Mouse (Mus musculus) liver, postnatal 0 days (tissue): ENCODE data around the gene Dusp7.

Source experiments
- CTCF ChIP-seq: sonication (generic); IDR thresholded peaks from 2 replicates; pipeline ENCODE4 v1.5.1; 2016; ENCODE audit warnings: antibody characterized with exemption, low read depth
- EP300 ChIP-seq: IDR thresholded peaks from 2 replicates; pipeline ENCODE4 v1.6.1; 2016; ENCODE audit warnings: antibody characterized with exemption, low read depth, mild to moderate bottlenecking

- no peak for TF ChIP-seq EP300
- TF ChIP-seq CTCF, result no peak
These were observed 3.1 kb upstream of the Dusp7 start for GRCm38 (mm10) chr9:106365333-106365732.
